Mouse (Mus musculus): ENCODE results near the gene Slc9a2. TPM values are rescaled to one million over a fixed set of nuclear protein-coding genes. Genes with fewer than 3 reads are reported as not detected.

Slc9a2 gene
- polyA plus RNA-seq, 1 experiment from 2014 or later, result 0.08 TPM

GRCm38 (mm10) chr1:40776763-40777162 lies 96.4 kb downstream of the Slc9a2 start:
- H3K4me2 ChIP-seq (ENCODE audit: low read depth, low read length), result no peak overlapping the region
- 73% methylated on average over 3 of the region's 3 CpGs for WGBS
- no peak for ATAC-seq (replicated peaks; ENCODE audit: insufficient number of reproducible peaks, low FRiP score, low TSS enrichment, low read depth)
- no peaks in the 10 kb centered on the region for H3K4me1 ChIP-seq (ENCODE audit: control insufficient read depth, insufficient read depth, low read length)
- H3K9me3 ChIP-seq (replicated peaks; ENCODE audit: control insufficient read depth, low read length), result no peaks in the 10 kb centered on the region
- H3K9ac ChIP-seq (replicated peaks; ENCODE audit: low read length), result no peak overlapping the region
- H3K36me3 ChIP-seq (replicated peaks; ENCODE audit: control insufficient read depth, insufficient read depth, low read depth, low read length), result no peaks in the 10 kb centered on the region
- H3K27me3 ChIP-seq (ENCODE audit: control insufficient read depth, insufficient read depth, low read length), result no peaks in the 10 kb centered on the region
- no peak for DNase-seq (ENCODE audit: low spot score)
- no peak overlapping the region for H3K27ac ChIP-seq (replicated peaks; ENCODE audit: low read depth, low read length)
- no peak overlapping the region for H3K4me3 ChIP-seq (ENCODE audit: low read depth, low read length)

- Histone ChIP-seq H3K27me3 (ENCODE audit: control insufficient read depth, insufficient read depth, low read length) (no peaks in the 10 kb centered on the region), H3K4me1 (ENCODE audit: control insufficient read depth, insufficient read depth, low read length) (no peaks in the 10 kb centered on the region), H3K27ac (replicated peaks; ENCODE audit: low read depth, low read length) (no peak overlapping the region), H3K4me2 (ENCODE audit: low read depth, low read length) (no peak overlapping the region), H3K9ac (replicated peaks; ENCODE audit: low read length) (no peak overlapping the region), H3K36me3 (replicated peaks; ENCODE audit: control insufficient read depth, insufficient read depth, low read depth, low read length) (no peaks in the 10 kb centered on the region), H3K4me3 (ENCODE audit: low read depth, low read length) (no peak overlapping the region), H3K9me3 (replicated peaks; ENCODE audit: control insufficient read depth, low read length) (no peaks in the 10 kb centered on the region)
- WGBS, result 93% methylated on average over 7 of the region's 7 CpGs
- ATAC-seq (replicated peaks; ENCODE audit: insufficient number of reproducible peaks, low FRiP score, low TSS enrichment, low read depth) (no peak), DNase-seq (ENCODE audit: low spot score) (no peak)
Measured at GRCm38 (mm10) chr1:40783450-40783849, 103.1 kb downstream of the Slc9a2 start.

GRCm38 (mm10) chr1:40784306-40784705 lies 103.9 kb downstream of the Slc9a2 start:
- no peak overlapping the region for H3K27ac ChIP-seq (replicated peaks; ENCODE audit: low read depth, low read length)
- H3K27me3 ChIP-seq (ENCODE audit: control insufficient read depth, insufficient read depth, low read length), result no peaks in the 10 kb centered on the region
- no peaks in the 10 kb centered on the region for H3K36me3 ChIP-seq (replicated peaks; ENCODE audit: control insufficient read depth, insufficient read depth, low read depth, low read length)
- H3K4me3 ChIP-seq (ENCODE audit: low read depth, low read length), result no peak overlapping the region
- ATAC-seq (replicated peaks; ENCODE audit: insufficient number of reproducible peaks, low FRiP score, low TSS enrichment, low read depth), result no peak
- WGBS, result 82% methylated on average over 9 of the region's 9 CpGs
- no peak overlapping the region for H3K4me2 ChIP-seq (ENCODE audit: low read depth, low read length)
- H3K4me1 ChIP-seq (ENCODE audit: control insufficient read depth, insufficient read depth, low read length), result no peaks in the 10 kb centered on the region
- H3K9ac ChIP-seq (replicated peaks; ENCODE audit: low read length), result no peak overlapping the region
- no peak for DNase-seq (ENCODE audit: low spot score)
- H3K9me3 ChIP-seq (replicated peaks; ENCODE audit: control insufficient read depth, low read length), result no peaks in the 10 kb centered on the region

GRCm38 (mm10) chr1:40785876-40786445 lies 105.6 kb downstream of the Slc9a2 start:
- WGBS, result 88% methylated on average over 11 of the region's 11 CpGs
- no peak overlapping the region for H3K4me3 ChIP-seq (ENCODE audit: low read depth, low read length)
- ATAC-seq (replicated peaks; ENCODE audit: insufficient number of reproducible peaks, low FRiP score, low TSS enrichment, low read depth), result no peak

GRCm38 (mm10) chr1:40788956-40789355 lies 108.6 kb downstream of the Slc9a2 start:
- Histone ChIP-seq H3K4me3 (ENCODE audit: low read depth, low read length) (no peak overlapping the region), H3K27me3 (ENCODE audit: control insufficient read depth, insufficient read depth, low read length) (no peaks in the 10 kb centered on the region), H3K27ac (replicated peaks; ENCODE audit: low read depth, low read length) (no peak overlapping the region), H3K4me1 (ENCODE audit: control insufficient read depth, insufficient read depth, low read length) (no peaks in the 10 kb centered on the region), H3K9me3 (replicated peaks; ENCODE audit: control insufficient read depth, low read length) (no peaks in the 10 kb centered on the region), H3K4me2 (ENCODE audit: low read depth, low read length) (no peak overlapping the region), H3K9ac (replicated peaks; ENCODE audit: low read length) (no peak overlapping the region), H3K36me3 (replicated peaks; ENCODE audit: control insufficient read depth, insufficient read depth, low read depth, low read length) (no peaks in the 10 kb centered on the region)
- no peak for DNase-seq (ENCODE audit: low spot score)
- ATAC-seq (replicated peaks; ENCODE audit: insufficient number of reproducible peaks, low FRiP score, low TSS enrichment, low read depth), result no peak
- 87% methylated on average over 6 of the region's 6 CpGs for WGBS

More at GRCm38 (mm10) chr1:40785876-40786445, 105.6 kb downstream of the Slc9a2 start:
- Histone ChIP-seq H3K4me1 (ENCODE audit: control insufficient read depth, insufficient read depth, low read length) (no peaks in the 10 kb centered on the region), H3K36me3 (replicated peaks; ENCODE audit: control insufficient read depth, insufficient read depth, low read depth, low read length) (no peaks in the 10 kb centered on the region), H3K27ac (replicated peaks; ENCODE audit: low read depth, low read length) (no peak overlapping the region), H3K9me3 (replicated peaks; ENCODE audit: control insufficient read depth, low read length) (no peaks in the 10 kb centered on the region), H3K4me2 (ENCODE audit: low read depth, low read length) (no peak overlapping the region), H3K27me3 (ENCODE audit: control insufficient read depth, insufficient read depth, low read length) (no peaks in the 10 kb centered on the region), H3K9ac (replicated peaks; ENCODE audit: low read length) (no peak overlapping the region)
- no peak for DNase-seq (ENCODE audit: low spot score)

GRCm38 (mm10) chr1:40789666-40790233 lies 109.4 kb downstream of the Slc9a2 start:
- H3K4me3 ChIP-seq (ENCODE audit: low read depth, low read length), result peak overlapping the region; percentile 56
- H3K27ac ChIP-seq (replicated peaks; ENCODE audit: low read depth, low read length), result no peak overlapping the region
- DNase-seq (ENCODE audit: low spot score), result peak; percentile 16
- H3K36me3 ChIP-seq (replicated peaks; ENCODE audit: control insufficient read depth, insufficient read depth, low read depth, low read length), result no peaks in the 10 kb centered on the region
- peak overlapping the region; percentile 64 for H3K9ac ChIP-seq (replicated peaks; ENCODE audit: low read length)
- H3K9me3 ChIP-seq (replicated peaks; ENCODE audit: control insufficient read depth, low read length), result no peaks in the 10 kb centered on the region
- 32% methylated on average over 5 of the region's 5 CpGs for WGBS
- no peaks in the 10 kb centered on the region for H3K27me3 ChIP-seq (ENCODE audit: control insufficient read depth, insufficient read depth, low read length)
- ATAC-seq (replicated peaks; ENCODE audit: insufficient number of reproducible peaks, low FRiP score, low TSS enrichment, low read depth), result no peak
- no peaks in the 10 kb centered on the region for H3K4me1 ChIP-seq (ENCODE audit: control insufficient read depth, insufficient read depth, low read length)
- peak overlapping the region; percentile 68 for H3K4me2 ChIP-seq (ENCODE audit: low read depth, low read length)

GRCm38 (mm10) chr1:40790324-40791141 lies 110.2 kb downstream of the Slc9a2 start, which contains the start of gene Mfsd9:
Mfsd9 (minus strand) TSS chr1:40790687.
- DNase-seq (ENCODE audit: low spot score), result peak; percentile 90
- Histone ChIP-seq H3K9ac (replicated peaks; ENCODE audit: low read length) (peak within 1 kb of the TSS; percentile 64), H3K4me3 (ENCODE audit: low read depth, low read length) (peak within 1 kb of the TSS; percentile 56), H3K4me1 (ENCODE audit: control insufficient read depth, insufficient read depth, low read length) (no peaks in the 10 kb centered on the region), H3K4me2 (ENCODE audit: low read depth, low read length) (peak within 1 kb of the TSS; percentile 68), H3K36me3 (replicated peaks; ENCODE audit: control insufficient read depth, insufficient read depth, low read depth, low read length) (no peaks in the 10 kb centered on the region), H3K9me3 (replicated peaks; ENCODE audit: control insufficient read depth, low read length) (no peaks in the 10 kb centered on the region), H3K27ac (replicated peaks; ENCODE audit: low read depth, low read length) (no peak within 1 kb of the TSS), H3K27me3 (ENCODE audit: control insufficient read depth, insufficient read depth, low read length) (no peaks in the 10 kb centered on the region)
- WGBS, result 4% methylated on average over 38 of the region's 38 CpGs
- peak; percentile 89 for ATAC-seq (replicated peaks; ENCODE audit: insufficient number of reproducible peaks, low FRiP score, low TSS enrichment, low read depth)

GRCm38 (mm10) chr1:40795508-40795907 lies 115.1 kb downstream of the Slc9a2 start:
- DNase-seq (ENCODE audit: low spot score) (no peak), ATAC-seq (replicated peaks; ENCODE audit: insufficient number of reproducible peaks, low FRiP score, low TSS enrichment, low read depth) (no peak)
- Histone ChIP-seq H3K4me3 (ENCODE audit: low read depth, low read length) (no peak overlapping the region), H3K27ac (replicated peaks; ENCODE audit: low read depth, low read length) (no peak overlapping the region), H3K4me2 (ENCODE audit: low read depth, low read length) (no peak overlapping the region), H3K36me3 (replicated peaks; ENCODE audit: control insufficient read depth, insufficient read depth, low read depth, low read length) (no peaks in the 10 kb centered on the region), H3K27me3 (ENCODE audit: control insufficient read depth, insufficient read depth, low read length) (no peaks in the 10 kb centered on the region), H3K4me1 (ENCODE audit: control insufficient read depth, insufficient read depth, low read length) (no peaks in the 10 kb centered on the region), H3K9ac (replicated peaks; ENCODE audit: low read length) (no peak overlapping the region), H3K9me3 (replicated peaks; ENCODE audit: control insufficient read depth, low read length) (no peaks in the 10 kb centered on the region)
- WGBS, result 87% methylated on average over 1 of the region's 1 CpGs
